Mouse (Mus musculus) C2C12 (cell line): ENCODE results near the gene Rnase2a. TPM values are rescaled to one million over a fixed set of nuclear protein-coding genes. Genes with fewer than 3 reads are reported as not detected.
"Not testable (repeated sequence)": the region's sequence is repeated elsewhere in the genome, so short reads cannot be mapped to it uniquely, and the experiment has no call there.

Experiments
- H3K27me3 ChIP-seq: one replicate; pipeline ENCODE4 v1.6.1; 2011; ENCODE audit not compliant: control insufficient read depth, insufficient read depth, insufficient read length
- H3K36me3 ChIP-seq: one replicate; pipeline ENCODE4 v1.6.1; 2011; ENCODE audit not compliant: control insufficient read depth, insufficient read depth
- H3K4me3 ChIP-seq: one replicate; pipeline ENCODE4 v1.5.1; 2011; ENCODE audit warnings: mild to moderate bottlenecking, control low read depth; ENCODE audit not compliant: poor library complexity, insufficient read depth, severe bottlenecking
- H3K79me2 ChIP-seq: one replicate; pipeline ENCODE4 v1.6.1; 2011; ENCODE audit not compliant: control insufficient read depth, insufficient read depth
- H3K79me3 ChIP-seq: one replicate; pipeline ENCODE4 v1.6.1; 2011; ENCODE audit warnings: low read depth, control low read depth
- H3ac ChIP-seq: one replicate; pipeline ENCODE3; 2011; ENCODE audit warnings: low read depth; ENCODE audit not compliant: control insufficient read depth, insufficient read length
- CEBPB ChIP-seq: IDR thresholded peaks from one replicate; pipeline ENCODE4 v1.6.1; 2011; ENCODE audit warnings: low read depth, mild to moderate bottlenecking, control low read depth, moderate library complexity
- CTCF ChIP-seq: IDR thresholded peaks from one replicate; pipeline ENCODE4 v1.5.1; 2011; ENCODE audit not compliant: control insufficient read depth, insufficient read depth, insufficient read length
- FOSL1 ChIP-seq: IDR thresholded peaks from one replicate; pipeline ENCODE4 v1.8.0; 2011; ENCODE audit warnings: mild to moderate bottlenecking, low read length; ENCODE audit not compliant: poor library complexity, insufficient read depth, severe bottlenecking
- MAX ChIP-seq: IDR thresholded peaks from one replicate; pipeline ENCODE4 v1.6.1; 2011; ENCODE audit warnings: mild to moderate bottlenecking, control low read depth
- MYOD1 ChIP-seq: IDR thresholded peaks from one replicate; pipeline ENCODE4 v1.6.1; 2011; ENCODE audit warnings: low read depth; ENCODE audit not compliant: control insufficient read depth, insufficient read length
- MYOG ChIP-seq: IDR thresholded peaks from one replicate; pipeline ENCODE4 v1.6.1; 2011; ENCODE audit not compliant: control insufficient read depth, insufficient read length; ENCODE audit errors: extremely low read depth
- USF1 ChIP-seq: IDR thresholded peaks from one replicate; pipeline ENCODE4 v1.6.1; 2011; ENCODE audit warnings: low read depth, mild to moderate bottlenecking, control low read depth, moderate library complexity
- long read RNA-seq, 2 experiments: library from polyadenylated mRNA; unstranded; transcript quantifications; one replicate each; pipeline ENCODE4 v2.0.0; 2019 to 2020
- polyA plus RNA-seq: library from polyadenylated mRNA; unstranded; fragments of >200 nt; fragmentation: generic; extraction: Trizol; gene quantifications from one replicate; pipeline ENCODE4 v1.2.1, GENCODE M21; 2012; ENCODE audit warnings: missing spikeins

Rnase2a gene
- polyA plus RNA-seq, result not detected
- long read RNA-seq, experiment 1, result 0 reads
- long read RNA-seq, experiment 2, result 0 reads

DNA sequence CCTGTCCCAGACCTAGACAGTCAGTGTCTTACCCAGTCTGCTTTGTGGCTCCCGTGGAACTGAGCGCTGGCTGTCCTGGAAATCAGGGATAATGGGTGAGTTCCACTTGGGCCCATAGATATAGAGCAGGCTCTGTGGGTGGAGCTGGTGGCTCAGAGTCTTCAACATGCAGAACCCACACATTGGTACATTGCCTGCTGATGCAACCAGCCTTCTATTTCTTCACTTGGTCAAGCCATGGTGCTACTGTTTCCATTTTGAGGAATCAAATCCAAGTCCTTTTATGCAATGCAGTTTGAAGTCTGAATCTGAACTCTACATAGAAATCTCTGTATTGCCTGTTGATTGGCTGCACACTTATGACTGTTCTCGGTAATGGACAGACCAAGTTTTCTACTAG lies at the start of gene Rnase2a:
Gene Rnase2a (minus strand): TSS at position 72 of the 400 bp plus-strand sequence.
- Histone ChIP-seq H3K4me3 (no peak within 1 kb of the TSS), H3K79me3 (no peaks in the 10 kb centered on the region), H3ac (no peak within 1 kb of the TSS), H3K27me3 (no peaks in the 10 kb centered on the region), H3K36me3 (no peaks in the 10 kb centered on the region), H3K79me2 (no peaks in the 10 kb centered on the region)
- no peak for TF ChIP-seq USF1
- TF ChIP-seq FOSL1, result no peak
- TF ChIP-seq MYOG, result no peak
- no peak for TF ChIP-seq CTCF
- no peak for TF ChIP-seq MYOD1
- no peak for TF ChIP-seq MAX
- no peak for TF ChIP-seq CEBPB

DNA sequence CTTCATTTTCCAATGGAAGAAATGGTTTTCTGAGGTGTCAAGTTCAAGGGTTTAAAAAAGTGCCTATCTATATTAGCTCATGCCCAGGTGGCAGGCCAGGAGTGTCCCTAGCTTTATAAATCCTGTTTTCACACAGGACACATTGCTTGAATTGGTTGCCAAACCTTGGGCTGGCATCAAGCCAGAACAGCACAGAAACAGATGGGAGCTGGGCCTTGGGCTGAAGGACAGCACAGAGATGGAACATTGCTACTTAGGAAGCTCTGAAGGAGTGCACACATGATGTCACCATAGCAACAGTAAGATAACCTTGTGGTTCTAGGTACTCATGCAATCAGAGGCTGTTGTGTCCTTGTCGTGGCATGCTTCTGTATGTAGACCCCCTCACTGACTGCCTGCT lies 35.6 kb upstream of the Rnase2a start:
- Histone ChIP-seq H3K4me3 (no peak overlapping the region), H3K36me3 (no peaks in the 10 kb centered on the region), H3K79me3 (no peaks in the 10 kb centered on the region), H3ac (no peak overlapping the region), H3K79me2 (no peaks in the 10 kb centered on the region), H3K27me3 (no peaks in the 10 kb centered on the region)
- no peak for TF ChIP-seq MAX
- TF ChIP-seq USF1, result no peak
- no peak for TF ChIP-seq CTCF
- no peak for TF ChIP-seq FOSL1
- TF ChIP-seq MYOG, result no peak
- no peak for TF ChIP-seq CEBPB
- TF ChIP-seq MYOD1, result no peak

DNA sequence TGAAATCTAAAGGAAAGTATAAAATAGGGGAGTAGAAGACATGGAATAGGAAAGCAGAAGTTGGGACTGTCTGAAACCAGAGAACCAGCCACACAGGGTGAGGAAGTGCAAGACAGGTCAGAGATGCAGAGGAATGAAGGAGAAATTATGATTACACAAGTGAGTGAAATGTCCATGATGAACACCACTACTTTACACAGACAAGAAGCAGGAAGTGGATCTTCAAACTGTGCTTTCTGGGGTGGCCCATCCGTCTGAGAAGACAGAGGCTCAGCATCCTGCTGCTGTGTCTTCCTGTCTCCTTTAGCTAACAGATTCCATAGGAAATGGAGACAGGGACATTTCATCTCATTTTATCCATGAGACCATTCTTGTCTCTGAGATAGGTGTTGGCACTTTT lies 22.6 kb upstream of the Rnase2a start:
- H3K36me3 ChIP-seq, H3K79me2 ChIP-seq, H3K4me3 ChIP-seq, H3ac ChIP-seq, H3K79me3 ChIP-seq, H3K27me3 ChIP-seq: not testable (repeated sequence)

DNA sequence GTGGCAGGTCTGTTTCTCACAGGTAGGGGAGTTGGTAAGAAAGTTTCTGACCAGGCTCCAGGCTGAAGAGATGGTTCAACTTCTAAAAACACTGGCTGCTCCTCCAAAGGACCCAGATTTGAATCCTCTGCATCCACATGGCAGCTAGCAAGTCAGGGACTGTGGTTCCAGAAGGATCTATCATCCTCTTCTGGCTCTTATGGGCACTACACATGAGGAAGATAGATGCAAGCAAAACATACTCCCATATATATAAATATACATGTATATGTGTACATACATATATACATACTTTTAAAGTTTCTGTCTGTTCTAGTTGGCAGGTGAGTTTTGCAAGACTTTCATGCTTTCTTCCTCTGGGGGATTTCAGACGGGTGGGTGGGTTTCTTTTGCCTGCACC lies 12.8 kb upstream of the Rnase2a start:
- no peaks in the 10 kb centered on the region for H3K79me2 ChIP-seq
- no peak for TF ChIP-seq CEBPB
- no peak for TF ChIP-seq MYOG
- no peak for TF ChIP-seq FOSL1
- no peak for TF ChIP-seq MYOD1
- no peak for TF ChIP-seq MAX
- no peak for TF ChIP-seq USF1
- no peak for TF ChIP-seq CTCF
- no peak overlapping the region for H3K4me3 ChIP-seq
- H3ac ChIP-seq, result no peak overlapping the region
- no peaks in the 10 kb centered on the region for H3K27me3 ChIP-seq
- H3K79me3 ChIP-seq, result no peaks in the 10 kb centered on the region
- H3K36me3 ChIP-seq, result no peaks in the 10 kb centered on the region

DNA sequence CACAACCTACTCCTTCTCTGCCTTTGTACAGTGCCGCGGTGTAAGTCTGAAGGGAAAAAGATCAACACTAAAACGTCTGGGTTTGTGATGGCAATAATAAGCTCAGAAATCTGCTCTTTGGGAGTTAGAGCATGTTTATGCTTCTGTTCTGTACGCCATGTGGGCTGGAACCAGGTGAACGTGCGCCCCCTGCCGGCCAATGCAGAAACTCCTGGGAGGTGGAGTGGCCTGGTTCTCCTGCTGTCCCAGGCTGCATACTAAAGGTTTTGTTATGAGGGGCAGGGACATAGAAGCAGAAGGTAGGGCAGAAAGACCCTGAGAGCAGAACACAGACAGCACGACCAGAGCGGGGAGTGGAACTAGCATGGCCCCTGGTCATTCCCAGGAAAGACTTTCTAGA lies 10.2 kb upstream of the Rnase2a start:
- no peaks in the 10 kb centered on the region for H3K79me3 ChIP-seq
- H3K79me2 ChIP-seq, result no peaks in the 10 kb centered on the region
- no peak for TF ChIP-seq CEBPB
- no peak for TF ChIP-seq USF1
- peak; percentile 43 for TF ChIP-seq CTCF
- H3K4me3 ChIP-seq, result no peak overlapping the region
- no peaks in the 10 kb centered on the region for H3K27me3 ChIP-seq
- H3K36me3 ChIP-seq, result no peaks in the 10 kb centered on the region
- no peak overlapping the region for H3ac ChIP-seq

DNA sequence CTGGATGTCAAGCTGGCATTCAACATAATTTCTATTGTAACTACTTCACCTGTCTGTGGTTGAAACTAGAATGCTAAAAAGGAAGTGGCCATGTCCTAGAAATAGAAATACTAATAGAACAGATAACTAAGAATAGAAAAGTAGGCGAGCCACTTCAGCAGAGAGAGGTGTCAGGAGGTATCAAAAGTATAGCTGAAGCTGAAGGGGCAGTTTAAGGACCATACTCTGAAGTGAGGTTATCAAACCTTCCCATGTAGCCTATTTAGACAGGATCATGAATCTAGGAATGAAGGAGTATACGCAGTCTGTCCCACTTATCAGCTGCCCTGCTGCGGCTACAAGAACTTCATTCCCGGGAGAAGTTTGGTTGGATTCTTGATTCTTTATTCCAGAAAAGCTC lies 9.8 kb upstream of the Rnase2a start:
- H3K79me3 ChIP-seq, result no peaks in the 10 kb centered on the region
- H3K27me3 ChIP-seq, result no peaks in the 10 kb centered on the region
- H3ac ChIP-seq, result no peak overlapping the region
- H3K79me2 ChIP-seq, result no peaks in the 10 kb centered on the region
- no peak overlapping the region for H3K4me3 ChIP-seq
- no peaks in the 10 kb centered on the region for H3K36me3 ChIP-seq
- TF ChIP-seq MAX, result no peak
- no peak for TF ChIP-seq USF1
- TF ChIP-seq FOSL1, result no peak
- no peak for TF ChIP-seq MYOG
- no peak for TF ChIP-seq CTCF
- TF ChIP-seq CEBPB, result no peak
- no peak for TF ChIP-seq MYOD1
